Mouse (Mus musculus) hindbrain, embryonic 14.5 days (tissue): ENCODE measurements around the gene Pdss1. TPM values are rescaled to one million over a fixed set of nuclear protein-coding genes. Genes with fewer than 3 reads are reported as not detected.
"Not testable (repeated sequence)": the region's sequence is repeated elsewhere in the genome, so short reads cannot be mapped to it uniquely, and the experiment has no call there.

Source experiments
- ATAC-seq: fragments of 200-750 bp; cut with Nextera tagmentation; 2 replicates; pipeline ENCODE4 v1.8.0; 2017; ENCODE audit warnings: moderate number of reproducible peaks, mild to moderate bottlenecking, moderate TSS enrichment, moderate library complexity; ENCODE audit not compliant: low FRiP score
- DNase-seq: peaks from one replicate; pipeline ENCODE4 v3.0.0-alpha.2; 2015; ENCODE audit warnings: low spot score
- H3K27ac ChIP-seq: fragments of 300-500 bp; sonication (generic); 2 replicates; pipeline ENCODE4 v1.5.1; 2014; ENCODE audit warnings: mild to moderate bottlenecking, moderate library complexity
- H3K27me3 ChIP-seq: fragments of 300-500 bp; sonication (generic); 2 replicates; pipeline ENCODE4 v1.6.1; 2014; ENCODE audit warnings: mild to moderate bottlenecking, low read length, mixed read lengths; ENCODE audit not compliant: control insufficient read depth, insufficient read depth
- H3K36me3 ChIP-seq: fragments of 300-500 bp; sonication (generic); replicated peaks from 2 replicates; pipeline ENCODE4 v1.6.1; 2014; ENCODE audit not compliant: control insufficient read depth, insufficient read depth
- H3K4me1 ChIP-seq: fragments of 300-500 bp; sonication (generic); replicated peaks from 2 replicates; pipeline ENCODE4 v1.6.1; 2014; ENCODE audit warnings: antibody characterized with exemption, low read length, mixed read lengths; ENCODE audit not compliant: control insufficient read depth, insufficient read depth
- H3K4me2 ChIP-seq: fragments of 300-500 bp; sonication (generic); replicated peaks from 2 replicates; pipeline ENCODE4 v1.6.1; 2014; ENCODE audit warnings: mild to moderate bottlenecking, moderate library complexity
- H3K4me3 ChIP-seq: fragments of 300-500 bp; sonication (generic); replicated peaks from 2 replicates; pipeline ENCODE4 v1.5.1; 2014; ENCODE audit warnings: mild to moderate bottlenecking, low read length
- H3K9ac ChIP-seq: fragments of 300-500 bp; sonication (generic); 2 replicates; pipeline ENCODE4 v1.6.1; 2014
- H3K9me3 ChIP-seq: fragments of 300-500 bp; sonication (generic); 2 replicates; pipeline ENCODE4 v1.6.1; 2016; ENCODE audit warnings: low read length; ENCODE audit not compliant: control insufficient read depth
- WGBS: fragments of 180-500 bp; shearing (Covaris S2); extraction: QIAGEN DNeasy Blood & Tissue Kit; methylation state at CpG from one replicate; pipeline ENCODE4 v1.1.7; 2014; 5-methylcytosine and 5-hydroxymethylcytosine counted together
- polyA plus RNA-seq: library from polyadenylated mRNA; unstranded; fragments of >200 nt; fragmentation: Nextera tagmentation; extraction: Ambion mirVana; gene quantifications from 2 replicates; pipeline ENCODE4 v1.2.1, GENCODE M21; 2014

Pdss1 gene
- 22.4 and 24.1 TPM in 2 replicates for polyA plus RNA-seq

DNA sequence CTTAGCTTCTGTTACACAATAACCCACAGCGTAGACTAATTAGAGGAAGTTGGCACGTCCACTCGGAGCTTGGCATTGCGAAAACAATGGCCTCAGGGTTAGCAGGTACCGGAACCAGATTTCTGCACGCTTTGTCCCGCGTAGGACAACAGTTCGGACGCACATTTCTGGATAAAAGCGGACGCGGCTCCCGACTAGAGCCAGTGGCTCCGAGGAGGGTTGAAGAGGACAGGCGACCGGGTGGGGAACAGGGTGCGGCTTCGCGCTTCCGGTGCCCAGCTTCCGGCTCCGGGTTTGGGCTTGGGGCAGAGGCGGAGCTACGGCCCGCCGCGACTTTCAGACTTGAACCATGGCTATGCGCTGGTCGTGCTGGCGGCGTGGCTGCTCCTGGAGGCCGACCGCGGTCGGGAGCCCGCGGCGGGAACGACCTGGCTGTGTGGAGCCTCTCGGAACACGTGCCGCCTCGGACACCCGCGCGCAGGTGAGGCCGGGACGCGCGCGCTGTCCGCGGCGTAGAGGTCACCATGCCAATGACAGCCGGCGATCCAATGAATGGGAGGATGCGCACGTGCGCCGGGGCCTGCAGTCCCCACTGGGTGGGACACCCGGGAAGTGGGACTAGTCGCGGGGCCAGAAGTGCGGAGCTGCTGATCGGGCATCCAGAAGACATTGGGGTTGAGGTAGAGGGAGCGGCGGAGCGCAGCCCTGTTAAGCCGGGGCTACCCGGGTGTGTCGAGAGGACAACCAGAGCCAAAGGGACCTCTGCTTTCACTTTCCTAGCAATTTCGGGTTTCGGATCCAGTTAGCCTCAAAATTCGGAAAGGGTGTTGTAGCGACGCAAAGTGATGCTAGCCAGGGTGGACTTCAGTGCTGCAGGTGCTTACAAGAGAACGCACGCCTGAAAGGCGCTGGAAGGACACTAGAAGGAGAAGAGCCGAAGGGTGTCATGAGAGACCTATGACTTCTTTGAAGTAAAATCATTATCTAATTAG is at the start of gene Pdss1:
TSS of gene Pdss1 (plus strand) at position 241 of the 992 bp plus-strand sequence.
- H3K9me3 ChIP-seq = no peaks in the 10 kb centered on the region
- H3K27me3 ChIP-seq = no peaks in the 10 kb centered on the region
- peak within 1 kb of the TSS; percentile 65 for H3K4me2 ChIP-seq
- peak within 1 kb of the TSS; percentile 86 for H3K27ac ChIP-seq
- ATAC-seq (peak; percentile 99), DNase-seq (peak; percentile 89)
- peaks cover 21% of the 10 kb centered on the region for H3K4me1 ChIP-seq
- H3K9ac ChIP-seq = peak within 1 kb of the TSS; percentile 84
- WGBS = under 1% methylated on average over 81 of the region's 81 CpGs
- 0 out of 2 replicates have a peak, but pooled peaks cover 3% of the 10 kb centered on the region for H3K36me3 ChIP-seq
- H3K4me3 ChIP-seq = peak within 1 kb of the TSS; percentile 64

DNA sequence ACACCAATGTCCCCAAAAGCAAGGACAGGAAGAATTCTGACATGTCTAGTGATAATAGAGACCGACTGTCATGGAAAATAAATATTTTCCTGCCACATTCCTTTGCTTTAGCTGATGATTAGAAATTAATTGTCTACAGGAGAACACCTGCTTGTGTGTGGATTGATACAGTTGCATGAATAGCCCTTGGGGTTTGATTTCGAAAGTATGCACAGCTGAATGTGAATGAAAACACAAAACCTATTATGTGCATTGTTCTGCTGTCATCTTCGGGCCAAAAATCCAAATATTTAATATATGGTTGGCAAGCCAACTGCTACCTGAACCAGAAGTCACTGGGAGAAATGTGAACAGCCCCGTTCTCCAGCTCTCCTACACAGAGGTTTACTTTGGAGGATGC is 43.4 kb upstream of the Pdss1 start:
- no peaks in the 10 kb centered on the region for H3K36me3 ChIP-seq
- DNase-seq (no peak), ATAC-seq (no peak)
- H3K27ac ChIP-seq = no peak overlapping the region
- no peak overlapping the region for H3K9ac ChIP-seq
- H3K4me2 ChIP-seq = no peak overlapping the region
- H3K27me3 ChIP-seq = no peaks in the 10 kb centered on the region
- no peak overlapping the region for H3K4me3 ChIP-seq
- H3K4me1 ChIP-seq = no peaks in the 10 kb centered on the region
- H3K9me3 ChIP-seq = no peaks in the 10 kb centered on the region
- WGBS = 69% methylated on average over 4 of the region's 4 CpGs

DNA sequence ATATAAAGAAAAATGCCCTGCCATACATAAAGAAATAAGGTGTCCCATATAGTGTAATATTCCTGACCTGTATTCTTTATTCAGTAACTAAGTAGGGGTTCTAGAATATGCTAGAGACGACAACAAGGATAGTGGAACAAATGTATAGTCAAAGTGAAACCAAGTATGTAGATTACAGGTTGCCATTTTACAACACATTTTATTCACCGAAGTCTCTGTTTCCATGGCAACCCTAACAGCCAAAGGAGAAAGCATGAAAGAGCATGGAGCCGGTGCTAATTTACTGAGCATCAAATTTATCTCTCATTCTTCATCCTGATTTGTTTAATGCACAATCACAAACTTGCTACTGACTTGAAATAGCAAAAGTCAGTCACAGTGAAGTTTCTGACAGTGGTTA is 37.8 kb upstream of the Pdss1 start:
- no peak for ATAC-seq

DNA sequence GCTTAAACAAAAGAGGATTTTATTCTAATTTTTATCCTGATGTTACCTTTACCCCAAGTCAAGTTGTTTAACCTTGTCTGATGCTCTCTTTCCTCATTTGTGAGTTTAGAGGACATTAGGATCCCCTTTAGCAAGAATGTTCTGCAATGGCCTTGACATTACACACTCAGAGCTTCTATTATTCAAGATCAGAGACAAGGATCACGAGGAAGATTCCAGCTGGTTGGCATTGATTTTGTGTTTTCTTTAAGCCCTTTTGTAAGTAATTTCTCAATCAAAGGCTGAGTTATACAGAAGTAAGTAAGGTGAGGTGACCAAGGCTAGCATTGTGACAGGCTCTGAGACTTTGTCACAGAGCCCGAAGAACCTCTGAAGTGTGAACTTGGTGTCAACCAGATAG is 33.1 kb upstream of the Pdss1 start:
- H3K9me3 ChIP-seq = no peaks in the 10 kb centered on the region
- H3K4me1 ChIP-seq = no peaks in the 10 kb centered on the region
- no peak for ATAC-seq
- no peak overlapping the region for H3K4me3 ChIP-seq
- H3K27ac ChIP-seq = no peak overlapping the region
- H3K9ac ChIP-seq = no peak overlapping the region
- no peaks in the 10 kb centered on the region for H3K36me3 ChIP-seq
- H3K27me3 ChIP-seq = no peaks in the 10 kb centered on the region
- WGBS = 75% methylated on average over 2 of the region's 2 CpGs
- DNase-seq = no peak
- H3K4me2 ChIP-seq = no peak overlapping the region

More for the DNA sequence above, 37.8 kb upstream of the Pdss1 start:
- Histone ChIP-seq H3K4me2 (no peak overlapping the region), H3K4me3 (no peak overlapping the region), H3K9me3 (no peaks in the 10 kb centered on the region), H3K9ac (no peak overlapping the region), H3K27ac (no peak overlapping the region), H3K27me3 (no peaks in the 10 kb centered on the region), H3K4me1 (no peaks in the 10 kb centered on the region), H3K36me3 (no peaks in the 10 kb centered on the region)
- 33% methylated on average over 3 of the region's 3 CpGs for WGBS
- DNase-seq = peak; percentile 49

DNA sequence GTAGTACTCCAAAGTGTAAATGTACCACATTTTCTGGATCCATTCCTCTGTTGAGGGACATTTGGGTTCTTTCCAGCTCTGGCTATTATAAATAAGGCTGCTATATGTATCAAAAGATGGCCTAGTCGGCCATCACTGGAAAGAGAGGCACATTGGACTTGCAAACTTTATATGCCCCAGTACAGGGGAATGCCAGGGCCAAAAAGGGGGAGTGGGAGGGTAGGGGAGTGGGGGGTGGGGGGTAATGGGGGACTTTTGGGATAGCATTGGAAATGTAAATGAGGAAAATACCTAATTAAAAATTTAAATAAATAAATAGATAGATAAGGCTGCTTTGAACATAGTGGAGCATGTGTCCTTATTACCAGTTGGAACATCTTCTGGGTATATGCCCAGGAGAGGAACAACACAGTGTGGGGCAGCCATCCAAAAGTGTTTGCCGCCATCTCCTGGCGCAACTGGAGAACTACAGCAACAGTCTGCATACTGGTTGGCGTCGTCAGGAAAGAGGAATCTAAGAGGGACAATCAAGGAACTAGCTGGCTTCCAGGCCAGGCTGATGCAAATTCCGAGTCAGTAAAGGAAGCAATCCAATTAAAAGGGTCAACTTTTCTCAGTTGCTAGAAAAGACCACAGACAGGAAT is 30.8 kb upstream of the Pdss1 start:
- H3K9me3 ChIP-seq, H3K4me3 ChIP-seq, H3K9ac ChIP-seq, H3K36me3 ChIP-seq, H3K4me1 ChIP-seq, H3K27ac ChIP-seq, H3K27me3 ChIP-seq, H3K4me2 ChIP-seq: not testable (repeated sequence)
- ATAC-seq (peak; percentile 94), DNase-seq (peak; percentile 88)
- 3% methylated on average over 6 of the region's 6 CpGs for WGBS

DNA sequence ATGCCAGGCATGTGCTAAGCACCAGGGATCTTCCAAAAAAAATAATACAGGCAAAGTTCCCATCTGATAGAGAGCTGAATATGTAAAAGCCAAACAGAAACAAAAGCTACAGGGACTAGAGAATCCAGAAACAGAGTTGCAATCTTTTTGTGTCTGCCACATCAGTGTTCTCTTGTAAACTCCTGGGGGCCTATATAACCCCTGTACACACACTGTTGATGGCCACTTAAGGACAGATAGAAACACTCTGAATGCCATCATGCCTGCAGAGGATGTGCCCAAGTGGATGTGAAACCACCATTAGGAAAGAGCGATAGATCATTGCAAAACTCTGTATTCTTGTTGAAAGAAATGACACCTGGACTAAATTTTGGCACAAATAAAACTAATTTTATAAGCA is 29.5 kb upstream of the Pdss1 start:
- no peak for DNase-seq
- WGBS = 94% methylated on average over 1 of the region's 1 CpGs
- no peaks in the 10 kb centered on the region for H3K9me3 ChIP-seq
- no peak overlapping the region for H3K4me3 ChIP-seq
- H3K9ac ChIP-seq = no peak overlapping the region
- H3K4me2 ChIP-seq = no peak overlapping the region
- no peaks in the 10 kb centered on the region for H3K4me1 ChIP-seq
- no peak overlapping the region for H3K27ac ChIP-seq
- no peaks in the 10 kb centered on the region for H3K27me3 ChIP-seq
- ATAC-seq = no peak
- no peaks in the 10 kb centered on the region for H3K36me3 ChIP-seq

DNA sequence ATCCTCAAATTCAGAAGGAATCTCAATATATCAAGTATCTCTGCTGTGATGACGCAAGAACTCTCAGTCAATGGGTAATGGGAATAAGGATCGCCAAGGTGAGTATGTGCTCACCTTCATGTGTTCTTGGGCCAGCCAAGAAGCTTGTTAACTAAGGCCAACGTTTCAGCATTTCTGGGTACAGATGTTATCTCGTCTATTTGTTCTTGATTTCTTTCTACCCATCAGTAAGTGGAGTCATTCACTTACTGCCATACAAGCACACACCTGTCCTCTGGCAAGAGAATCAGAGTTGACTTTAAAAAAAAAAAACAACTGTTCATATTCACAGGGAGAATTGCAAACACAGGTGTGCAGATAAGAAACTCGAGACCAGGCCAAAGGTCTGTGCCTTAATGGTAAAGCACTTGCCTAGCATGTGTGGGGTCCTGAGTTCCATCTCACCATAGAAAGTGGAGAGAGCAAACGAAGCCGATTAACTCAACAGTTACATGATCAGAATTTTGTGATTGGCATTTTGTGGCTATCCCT is 28.4 kb upstream of the Pdss1 start:
- ATAC-seq (no peak), DNase-seq (no peak)
- 82% methylated on average over 7 of the region's 7 CpGs for WGBS

DNA sequence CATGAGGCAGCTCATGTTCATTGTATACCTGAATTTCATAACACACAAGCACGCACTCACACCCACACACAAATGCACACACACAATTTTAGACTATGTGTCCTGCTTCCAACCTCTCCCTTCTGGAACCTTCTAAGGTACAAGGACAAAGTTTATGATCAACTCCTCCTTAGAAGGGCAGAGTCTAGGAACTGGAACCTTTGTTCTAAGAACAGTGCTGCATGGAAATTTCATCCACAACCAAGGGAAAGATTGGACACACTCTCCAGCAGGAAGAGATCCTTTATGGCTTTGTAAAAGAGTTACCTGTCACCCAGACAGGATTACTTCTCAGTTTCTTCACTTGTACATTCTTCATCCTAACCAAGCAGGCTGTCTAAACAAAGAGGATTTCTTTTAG is 22.2 kb upstream of the Pdss1 start:
- Histone ChIP-seq H3K27ac (no peak overlapping the region), H3K36me3 (no peaks in the 10 kb centered on the region), H3K4me3 (no peak overlapping the region), H3K9me3 (no peaks in the 10 kb centered on the region), H3K27me3 (no peaks in the 10 kb centered on the region), H3K4me1 (no peaks in the 10 kb centered on the region), H3K4me2 (no peak overlapping the region), H3K9ac (no peak overlapping the region)
- 94% methylated on average over 1 of the region's 1 CpGs for WGBS
- ATAC-seq (no peak), DNase-seq (no peak)

More for the DNA sequence above, 28.4 kb upstream of the Pdss1 start:
- Histone ChIP-seq H3K27me3 (no peaks in the 10 kb centered on the region), H3K27ac (no peak overlapping the region), H3K4me1 (no peaks in the 10 kb centered on the region), H3K4me2 (no peak overlapping the region), H3K9ac (no peak overlapping the region), H3K36me3 (no peaks in the 10 kb centered on the region), H3K4me3 (no peak overlapping the region), H3K9me3 (no peaks in the 10 kb centered on the region)

DNA sequence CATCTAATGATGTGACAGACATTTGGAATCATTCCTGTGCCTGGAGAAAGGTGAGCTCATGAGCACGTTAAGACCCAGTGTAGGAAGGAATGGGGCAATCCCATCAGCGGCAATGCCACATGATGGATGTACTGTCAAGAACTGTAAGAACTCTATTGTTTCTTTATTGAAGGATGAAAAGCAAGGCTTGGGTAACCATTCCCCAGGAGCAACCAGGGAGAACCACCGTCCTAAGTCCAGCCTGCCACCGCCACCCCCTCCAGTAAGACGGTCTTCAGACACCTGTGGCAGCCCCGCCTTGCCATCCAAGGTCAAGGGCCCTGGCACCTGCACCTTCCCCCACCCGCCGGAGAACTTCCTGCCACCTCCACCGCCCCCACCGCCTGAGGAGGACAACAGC is 20.7 kb upstream of the Pdss1 start:
- DNase-seq = no peak
- no peaks in the 10 kb centered on the region for H3K27me3 ChIP-seq
- no peaks in the 10 kb centered on the region for H3K36me3 ChIP-seq
- H3K4me1 ChIP-seq = no peaks in the 10 kb centered on the region
- ATAC-seq = no peak
- H3K9ac ChIP-seq = no peak overlapping the region
- no peak overlapping the region for H3K4me2 ChIP-seq
- no peaks in the 10 kb centered on the region for H3K9me3 ChIP-seq
- WGBS = 64% methylated on average over 10 of the region's 10 CpGs
- H3K27ac ChIP-seq = no peak overlapping the region
- H3K4me3 ChIP-seq = no peak overlapping the region
